Mouse (Mus musculus): ENCODE data around the gene Slc19a2.

GRCm38 (mm10) chr1:164215540-164215939, 33.3 kb upstream of the Slc19a2 start:
- TF ChIP-seq CTCF (IDR thresholded peaks at IDR 0.05; ENCODE audit: insufficient read depth, low read depth, low read length) (no peak), POLR2A (IDR thresholded peaks at IDR 0.05; ENCODE audit: insufficient read depth, low read depth, low read length) (no peak)
